Mouse (Mus musculus) left cerebral cortex, adult 9 months (tissue): ENCODE measurements around the gene Ccdc91.
A peak's percentile ranks its signal among the peaks of the same experiment; 100 is the strongest.

Experiments
- DNase-seq, 2 experiments: peaks; one replicate each; pipeline ENCODE4 v3.0.0; 2022; ENCODE audit warnings: low spot score in 2 of 2

The Ccdc91 gene

DNA sequence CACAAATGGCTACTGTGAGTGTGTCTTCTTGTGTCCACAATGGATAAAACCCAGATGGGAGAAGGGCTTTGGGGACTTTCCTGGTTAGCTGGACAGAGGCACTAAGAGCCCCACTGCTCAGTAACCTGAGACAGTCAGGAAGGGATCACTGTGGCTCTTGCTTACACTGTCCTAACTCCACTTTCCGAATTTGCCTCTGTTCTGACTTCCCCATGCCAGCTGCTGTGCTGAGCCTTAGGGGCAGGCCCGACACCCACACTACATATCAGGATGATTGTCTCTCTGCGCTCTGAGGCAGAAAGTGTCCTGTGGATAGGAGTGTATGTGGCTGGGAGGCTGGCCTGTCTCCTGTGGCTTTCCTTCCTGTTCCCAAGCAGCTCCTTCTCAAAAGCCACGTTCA is 97.5 kb downstream of the Ccdc91 start:
- no peak for DNase-seq

DNA sequence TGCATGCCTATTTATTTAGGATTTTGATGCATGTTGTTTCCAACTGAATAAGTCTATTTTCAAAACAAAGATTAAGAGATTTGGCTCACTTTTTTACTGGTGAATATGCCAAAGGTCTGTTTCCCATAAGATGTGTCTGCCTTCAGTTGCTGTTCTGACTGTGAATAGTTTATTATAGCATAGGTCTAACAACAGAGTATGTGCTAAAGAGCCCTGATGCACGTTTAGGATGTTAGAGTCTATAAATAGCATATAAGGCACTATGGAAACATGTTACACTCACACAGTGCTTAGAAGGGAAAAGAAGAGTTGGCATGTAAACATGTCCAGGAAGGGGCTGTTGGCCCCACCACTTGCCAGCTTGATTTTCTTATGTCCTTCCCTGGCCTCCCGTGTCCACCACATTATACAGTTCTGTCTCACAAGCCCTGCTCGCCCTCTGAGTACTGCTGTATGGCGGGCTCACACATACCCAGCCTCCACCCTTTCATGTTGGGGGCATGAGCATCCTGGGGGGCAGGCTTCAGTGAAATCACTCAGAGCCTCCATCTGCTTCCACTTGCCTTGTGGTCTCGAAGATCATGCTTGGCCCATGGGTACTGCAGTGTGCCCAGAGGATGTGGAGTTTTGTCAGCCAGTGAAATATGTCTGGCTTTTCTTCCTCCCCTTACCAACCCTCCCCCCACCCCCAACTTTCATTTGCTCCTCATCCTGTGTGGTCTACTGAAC is 99.0 kb downstream of the Ccdc91 start:
- no peak for DNase-seq

DNA sequence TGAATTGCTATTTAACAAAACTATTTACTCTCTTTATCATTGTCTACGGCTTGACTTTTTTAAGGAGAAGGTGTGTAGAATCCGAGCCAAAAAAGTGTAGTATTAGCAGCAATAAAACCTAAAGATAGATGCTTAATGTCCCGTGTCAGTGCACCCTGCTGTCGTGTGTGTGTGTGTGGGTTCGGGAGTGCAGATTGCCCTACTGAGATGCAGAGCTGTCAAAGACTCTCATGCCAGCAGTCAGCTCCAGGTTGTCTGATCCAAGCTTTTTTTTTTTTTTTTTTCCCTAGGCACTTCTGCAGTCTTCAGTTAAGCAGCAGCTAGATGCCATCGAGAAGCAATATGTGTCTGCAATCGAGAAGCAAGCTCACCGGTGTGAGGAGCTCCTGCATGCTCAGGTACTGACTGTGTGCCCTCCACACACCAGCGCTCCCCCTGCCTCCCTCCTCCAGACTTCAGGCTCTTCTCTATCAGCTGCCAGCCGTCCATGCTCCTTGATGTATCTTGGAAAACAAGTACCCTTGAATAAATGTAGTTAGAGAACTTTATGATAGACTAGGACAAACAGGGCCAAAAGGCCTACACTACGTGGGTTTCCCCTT is 99.7 kb downstream of the Ccdc91 start:
- DNase-seq = no peak

DNA sequence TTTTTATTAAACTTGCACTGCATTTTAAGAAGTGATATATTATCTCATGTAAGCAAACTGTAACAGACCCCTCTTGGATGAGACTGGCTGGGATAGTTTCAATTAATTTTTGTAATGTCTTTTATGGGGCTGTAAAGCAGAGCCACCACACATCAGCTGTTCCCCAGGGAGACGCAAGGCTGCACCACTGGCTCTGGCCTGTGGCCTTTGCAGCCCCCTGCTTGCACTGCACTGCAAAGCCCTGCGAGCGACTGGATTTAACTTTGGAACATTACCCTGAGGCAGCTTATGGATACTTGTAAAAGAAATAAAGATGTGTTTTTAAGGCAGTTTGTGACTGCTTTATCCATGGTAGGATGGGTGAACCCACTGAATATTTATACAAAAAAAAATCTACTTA is 112.0 kb downstream of the Ccdc91 start:
- no peak for DNase-seq

DNA sequence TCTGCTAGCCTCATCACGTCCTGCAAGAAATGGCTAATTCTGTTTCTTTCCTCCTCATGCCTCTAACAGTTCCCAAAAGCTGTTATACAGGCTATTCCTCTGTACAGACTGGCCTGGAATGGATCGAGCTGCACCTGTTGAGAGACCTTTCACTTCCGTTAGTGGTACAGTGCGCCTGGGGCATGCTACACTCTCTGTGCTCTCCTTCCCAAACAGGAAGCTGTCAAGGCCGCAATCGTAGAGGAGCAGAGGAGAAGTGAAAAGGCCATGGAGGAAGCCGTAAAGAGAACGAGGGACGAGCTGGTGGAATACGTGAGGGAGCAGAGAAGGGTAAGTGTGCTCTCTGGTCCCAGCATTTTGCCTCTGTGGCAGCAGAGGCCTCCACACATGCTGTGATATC is 131.0 kb downstream of the Ccdc91 start:
- no peak for DNase-seq

DNA sequence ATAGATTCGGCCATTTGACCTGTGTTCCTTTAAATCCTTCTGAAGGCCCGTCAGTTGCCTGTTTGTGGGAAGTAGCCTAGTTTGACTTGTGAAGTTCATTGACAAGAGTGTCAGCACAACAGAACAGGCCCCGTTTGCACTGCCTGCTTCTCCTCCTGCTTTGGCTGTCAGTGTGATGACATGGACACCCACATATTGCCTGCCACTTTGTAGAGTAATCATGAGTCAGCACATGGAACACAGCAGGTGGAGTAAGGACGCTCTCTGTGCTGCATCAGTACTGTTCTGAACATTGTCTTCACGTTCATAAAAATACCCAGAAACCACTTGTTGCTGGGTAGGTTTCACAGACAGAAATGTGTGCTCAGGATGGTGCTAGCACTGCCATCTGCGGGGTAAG is 132.0 kb downstream of the Ccdc91 start:
- DNase-seq = peak; percentile 5 to 23

DNA sequence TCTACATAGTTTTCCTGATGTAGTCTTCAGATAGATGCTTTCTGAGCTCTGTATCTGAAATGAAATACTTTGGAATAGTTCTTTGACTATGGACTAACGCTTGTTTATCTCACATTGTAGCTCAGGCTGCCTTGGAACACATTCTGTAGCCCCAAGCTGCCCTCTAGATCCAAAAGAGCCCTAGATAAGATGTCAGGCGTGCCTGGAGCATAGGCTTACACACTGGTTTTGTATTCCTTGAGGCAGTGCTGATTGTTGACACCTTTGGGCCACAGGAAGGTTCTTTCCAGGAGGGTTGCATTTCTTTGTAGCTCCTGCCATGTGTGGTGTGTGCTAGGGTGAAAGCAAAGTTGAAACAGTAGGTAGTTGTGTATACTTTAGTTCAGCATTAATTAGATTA is 139.7 kb downstream of the Ccdc91 start:
- DNase-seq = no peak

DNA sequence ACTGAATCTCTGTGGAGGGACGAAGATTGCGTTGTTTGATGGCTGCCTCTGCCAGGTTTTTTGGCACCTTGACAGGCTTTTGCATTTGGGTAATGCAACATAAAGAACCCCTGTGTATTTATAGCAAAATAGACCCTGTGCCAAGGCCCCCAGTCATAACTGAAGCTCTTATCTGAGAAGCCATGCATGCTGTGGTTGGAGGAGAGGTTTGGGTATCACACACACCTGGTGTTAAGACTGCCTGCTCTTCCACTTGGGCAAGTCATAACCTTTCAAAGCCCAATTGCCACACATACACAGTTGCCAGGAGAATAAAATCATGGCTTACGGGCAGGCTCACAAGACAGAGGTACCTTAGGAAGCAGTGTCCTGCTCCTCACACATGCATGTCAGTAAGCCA is 147.5 kb downstream of the Ccdc91 start:
- DNase-seq = no peak

DNA sequence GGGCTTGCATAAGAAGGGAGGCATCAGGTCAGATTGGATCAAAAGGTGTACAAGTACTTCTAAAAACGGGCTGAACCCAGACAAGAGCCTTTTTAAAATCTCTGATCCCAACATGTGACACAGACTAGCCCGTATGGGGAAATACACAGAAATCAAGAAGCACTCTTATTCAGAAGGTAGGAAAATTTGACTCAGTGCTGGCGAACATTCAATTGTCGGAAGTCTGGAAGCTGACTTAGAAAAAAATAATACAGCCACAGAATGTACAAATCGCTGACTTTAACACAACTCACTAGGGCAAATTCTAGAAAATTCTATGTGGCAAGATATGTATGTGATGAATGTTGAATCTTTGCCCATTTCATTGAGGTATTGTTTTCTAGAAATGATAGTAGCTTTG is 160.8 kb downstream of the Ccdc91 start:
- no peak for DNase-seq

DNA sequence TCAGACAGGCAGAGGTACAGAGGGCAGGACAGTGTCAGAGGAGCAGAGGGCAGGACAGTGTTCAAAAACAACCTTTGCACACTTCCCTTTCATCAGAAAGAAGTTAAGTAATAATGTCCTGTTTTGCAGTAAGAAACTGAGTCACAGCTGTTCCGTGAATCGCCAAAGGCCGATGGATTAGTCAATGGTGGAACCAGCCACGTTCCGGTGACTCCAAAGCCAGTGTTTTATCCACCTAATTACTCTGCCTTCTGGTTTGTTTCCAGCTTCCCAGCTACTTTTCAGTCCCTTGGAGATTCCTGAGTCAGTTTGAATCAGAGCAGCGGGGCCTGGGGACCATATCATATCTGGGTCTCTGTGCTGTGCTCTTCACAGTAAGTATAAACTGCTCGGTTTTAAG is 168.2 kb downstream of the Ccdc91 start:
- no peak for DNase-seq

DNA sequence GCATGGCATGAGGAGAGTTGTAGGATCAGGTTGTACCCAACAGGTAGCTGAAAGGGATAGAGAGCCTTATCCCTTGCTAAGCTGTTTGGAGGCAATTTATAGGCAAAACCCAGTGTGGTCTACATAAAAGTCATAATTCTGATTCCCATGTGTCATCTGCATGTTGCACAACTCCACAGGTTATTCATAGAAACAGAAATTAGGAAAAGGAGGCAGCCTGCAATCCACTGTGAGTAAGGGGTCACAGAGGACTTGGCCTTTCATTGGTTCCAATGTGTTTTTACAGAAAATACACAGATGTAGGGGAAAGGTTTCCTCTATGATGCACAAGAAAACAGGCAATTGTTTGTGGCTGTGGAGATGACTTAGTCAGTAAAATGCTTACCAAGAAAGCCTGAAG is 168.8 kb downstream of the Ccdc91 start:
- DNase-seq = no peak

DNA sequence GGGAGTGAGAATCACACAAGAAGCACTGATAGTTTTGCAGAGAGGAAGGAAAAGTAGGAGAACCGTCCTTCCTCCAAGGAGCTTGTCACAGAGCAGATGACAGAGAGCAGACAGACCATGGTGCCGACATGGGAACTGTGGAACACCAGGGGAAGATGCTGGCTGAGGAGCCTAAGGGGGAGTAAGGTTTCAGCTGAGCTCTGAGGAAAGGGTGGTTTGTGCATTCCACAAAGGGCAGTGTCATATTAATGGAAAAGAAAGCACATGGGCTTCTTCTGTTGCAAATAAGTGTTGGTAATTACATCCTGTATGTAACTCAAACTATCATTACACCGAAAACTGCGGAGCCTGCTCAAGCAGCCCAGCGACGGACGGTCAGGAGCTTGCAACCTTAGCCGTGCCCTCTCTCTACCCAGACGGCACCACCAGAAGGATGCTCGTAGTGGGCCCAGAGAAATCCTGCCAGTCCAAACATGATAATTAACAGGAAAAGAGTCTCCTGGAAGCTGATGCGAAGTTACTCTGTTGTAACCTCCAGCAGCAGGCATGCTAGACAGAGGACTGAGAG is 170.9 kb downstream of the Ccdc91 start:
- DNase-seq = no peak

DNA sequence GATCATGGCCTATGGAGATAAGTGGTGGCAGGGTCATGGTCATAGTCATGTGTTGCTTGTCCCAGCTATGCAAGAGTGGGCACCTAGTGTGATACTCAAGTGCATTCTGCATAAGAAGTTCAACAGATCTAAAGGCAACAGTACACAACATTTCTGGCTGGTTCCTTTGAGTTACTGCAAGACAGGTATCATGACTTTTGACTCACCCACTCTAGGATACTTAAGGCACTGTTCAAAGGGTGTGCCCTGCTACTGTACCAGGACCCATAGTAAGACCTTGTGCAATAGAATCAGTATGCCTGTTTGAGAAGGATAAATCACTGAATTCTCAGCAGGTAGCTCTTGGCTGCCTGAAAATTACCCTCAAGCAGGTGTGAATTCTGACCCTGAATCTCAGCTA is 182.4 kb downstream of the Ccdc91 start:
- no peak for DNase-seq

DNA sequence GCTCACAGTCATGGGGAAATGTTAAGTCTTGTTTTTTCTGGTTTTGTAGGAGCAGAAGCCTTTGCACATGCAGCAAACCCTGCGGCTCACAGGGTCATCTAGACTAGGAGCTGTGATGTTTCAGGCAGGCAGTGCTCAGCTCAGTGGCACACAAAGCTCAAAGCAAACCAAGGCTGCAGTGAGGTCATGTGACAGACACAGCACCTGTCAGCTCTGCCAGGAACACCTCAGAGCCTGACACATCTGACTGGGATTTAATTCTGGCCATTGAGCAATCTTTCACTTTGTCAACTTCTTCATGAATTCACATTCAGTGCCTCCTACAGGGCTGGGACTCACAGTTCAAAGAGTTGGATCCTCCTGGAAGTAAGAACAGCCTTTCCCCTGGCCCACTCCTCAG is 185.1 kb downstream of the Ccdc91 start:
- DNase-seq = no peak

DNA sequence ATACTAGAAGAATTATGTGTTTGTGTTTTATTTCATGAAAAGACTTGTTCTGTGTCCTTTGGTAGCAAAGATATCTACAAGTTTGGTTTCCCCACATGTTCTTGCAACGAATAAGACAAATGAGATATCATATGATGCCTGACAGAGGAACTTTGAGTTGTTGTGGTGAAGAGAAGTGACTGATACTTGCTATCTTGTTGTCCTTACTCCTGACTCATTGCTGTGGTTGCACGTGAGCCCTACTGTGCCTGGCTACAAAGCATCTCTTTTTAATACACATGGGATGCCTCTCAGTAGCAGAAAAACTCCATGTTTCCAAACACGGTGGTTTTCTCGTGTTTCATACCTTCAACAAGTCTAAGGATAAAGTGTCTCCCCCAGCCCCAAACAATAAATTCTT is 186.2 kb downstream of the Ccdc91 start:
- DNase-seq = no peak

DNA sequence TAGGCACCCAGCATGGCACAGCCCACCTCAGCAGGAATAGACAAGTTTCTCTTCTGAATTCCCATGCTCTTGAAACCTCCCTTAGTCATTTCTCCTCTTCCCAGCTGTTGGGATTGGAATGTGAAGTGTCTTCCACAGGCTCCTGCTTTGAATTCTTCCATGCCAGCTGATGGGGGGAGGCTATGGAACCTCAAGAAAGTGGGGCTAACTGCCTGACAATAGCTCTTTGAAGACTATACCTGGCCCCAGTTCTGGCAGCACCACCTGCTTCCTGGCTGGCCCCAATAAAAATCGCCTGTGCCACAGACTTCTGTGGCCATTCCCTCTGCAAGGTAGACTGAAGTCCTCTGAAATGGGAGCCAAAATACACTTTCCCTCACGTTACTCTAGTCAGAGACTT is 187.0 kb downstream of the Ccdc91 start:
- DNase-seq = no peak

DNA sequence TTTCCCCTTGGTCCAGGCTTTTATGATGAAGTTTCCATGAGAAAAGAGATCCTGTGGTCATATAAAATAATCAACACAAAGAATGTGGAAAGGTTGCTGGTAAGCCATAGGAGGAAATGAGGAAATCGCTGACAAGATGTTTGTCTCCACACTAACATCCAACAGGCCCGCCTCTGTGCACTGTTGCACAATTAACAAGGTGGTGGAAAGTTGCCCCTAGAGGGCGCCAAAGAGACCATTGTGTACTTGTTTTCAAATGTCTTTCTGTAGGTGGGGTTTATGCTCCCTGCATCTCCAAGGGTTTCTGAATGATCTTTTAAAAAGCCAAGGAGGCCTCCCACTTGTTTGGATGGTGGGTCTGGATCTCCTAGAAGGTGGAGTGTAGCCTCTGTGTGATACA is 188.7 kb downstream of the Ccdc91 start:
- peak in 1 of 2 experiments; percentile 5 for DNase-seq

DNA sequence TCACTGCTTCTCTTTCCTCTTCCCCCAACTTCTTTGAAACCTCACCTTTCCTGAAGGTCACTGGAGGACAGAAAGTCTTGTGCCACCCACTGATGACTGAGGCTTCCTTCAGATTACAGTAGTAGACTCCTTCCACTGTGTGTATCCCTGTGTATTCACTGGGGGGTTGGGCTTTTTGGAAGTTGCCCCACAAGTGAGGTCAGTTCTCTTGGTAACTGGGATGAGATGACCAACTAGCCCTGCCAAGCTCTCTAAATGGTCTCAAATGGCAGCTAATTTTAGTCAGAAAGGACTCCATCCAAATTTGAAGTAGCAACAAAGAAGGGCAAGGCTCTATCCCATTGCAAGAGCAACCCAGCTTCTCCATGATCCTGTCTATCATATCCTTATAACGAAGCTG is 195.7 kb downstream of the Ccdc91 start:
- no peak for DNase-seq

DNA sequence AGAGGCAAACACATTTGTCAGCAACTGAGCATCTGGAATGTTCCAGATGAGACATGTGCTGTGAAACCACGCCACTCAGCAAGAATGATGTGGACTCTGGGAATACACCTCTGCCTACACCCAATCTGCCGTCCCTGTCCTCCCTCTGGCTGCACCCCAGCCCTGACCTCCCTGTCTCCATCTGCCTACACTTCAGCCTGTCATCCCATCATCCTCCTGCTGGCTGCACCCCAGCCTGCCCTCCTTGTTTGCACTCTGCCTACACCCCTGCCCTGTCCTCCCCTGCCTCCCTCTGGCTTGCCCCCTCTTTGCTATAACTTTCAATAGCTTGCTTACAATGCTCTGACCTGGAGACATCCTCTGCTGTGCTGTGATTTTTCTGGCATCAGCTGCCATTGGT is 196.9 kb downstream of the Ccdc91 start:
- DNase-seq = no peak

DNA sequence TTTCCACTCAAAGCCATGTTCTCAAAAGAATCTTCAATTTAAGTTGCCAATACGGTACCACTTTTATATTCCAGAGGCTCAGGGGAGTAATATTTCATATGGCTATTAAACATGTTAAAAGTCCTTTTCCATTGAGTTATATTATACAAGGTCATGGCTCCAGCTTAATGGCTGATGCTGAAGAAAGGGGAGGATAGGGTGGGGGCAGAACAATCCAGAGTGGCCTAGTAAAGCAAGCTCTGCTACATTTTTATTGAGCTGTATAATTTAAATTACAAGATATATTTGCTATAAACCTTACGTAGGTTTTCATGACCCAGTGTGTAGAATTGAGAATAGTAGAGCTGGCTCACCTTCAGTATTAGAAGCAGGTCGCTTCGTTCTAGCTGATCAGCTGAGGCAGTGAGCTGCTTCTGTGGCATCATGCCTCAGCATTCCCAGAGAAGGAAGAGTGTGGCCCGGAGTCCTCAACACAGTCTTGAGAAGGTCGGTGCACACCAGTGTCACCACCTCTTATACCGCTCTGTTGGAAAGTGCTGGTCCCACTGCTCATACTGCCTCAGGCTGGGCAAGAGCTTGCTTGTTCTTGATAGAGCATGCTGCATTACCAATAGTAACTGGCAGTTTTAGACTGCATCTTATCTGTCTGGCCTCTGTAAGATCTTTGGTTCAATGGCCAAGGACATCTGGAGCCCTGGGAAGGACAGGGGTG is 199.6 kb downstream of the Ccdc91 start:
- no peak for DNase-seq

DNA sequence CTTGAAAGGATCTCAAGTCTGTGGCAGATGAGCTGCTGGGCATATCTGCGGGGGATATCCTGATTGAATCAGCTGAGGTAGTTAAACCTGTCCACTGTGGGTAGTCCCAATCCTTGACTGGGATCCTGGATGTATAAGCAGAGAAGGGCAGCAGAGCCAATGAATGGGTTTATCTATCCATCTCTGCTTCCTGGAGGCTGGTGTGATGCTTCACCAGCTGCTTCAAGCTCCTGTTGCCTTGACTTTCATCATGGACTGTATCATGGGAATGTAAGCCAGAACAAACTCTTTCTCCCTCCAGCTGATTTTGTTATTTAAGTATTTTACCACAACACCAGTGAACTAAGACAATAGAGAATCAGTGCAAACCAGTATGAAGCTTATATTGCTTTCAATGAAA is 200.6 kb downstream of the Ccdc91 start:
- DNase-seq = no peak
